Mouse (Mus musculus) CH12.LX (cell line): ENCODE data around the gene Dglucy. TPM values are rescaled to one million over a fixed set of nuclear protein-coding genes. Genes with fewer than 3 reads are reported as not detected.
A peak's percentile ranks its signal among the peaks of the same experiment; 100 is the strongest.

Source experiments
- DNase-seq: peaks from one replicate; pipeline ENCODE4 v3.0.0-alpha.2; 2013; ENCODE audit errors: extremely low read depth
- H3K27ac ChIP-seq: 2 replicates; pipeline ENCODE4 v1.5.1; 2012; ENCODE audit warnings: low read depth, mild to moderate bottlenecking, control low read depth, moderate library complexity; ENCODE audit not compliant: insufficient read depth
- H3K27me3 ChIP-seq: replicated peaks from 2 replicates; pipeline ENCODE3; 2012; ENCODE audit warnings: inconsistent platforms
- H3K36me3 ChIP-seq, 2 experiments: replicated peaks in 1 of 2; 2 replicates each; pipeline versions ENCODE3 to v1.6.1; 2012; ENCODE audit warnings: inconsistent platforms in 1 of 2, low read length in 1 of 2, mild to moderate bottlenecking in 1 of 2, mixed read lengths in 1 of 2, moderate library complexity in 1 of 2; ENCODE audit not compliant: control insufficient read depth in 1 of 2, insufficient read depth in 1 of 2
- H3K4me1 ChIP-seq, 2 experiments: 2 replicates each; pipeline ENCODE4 v1.6.1; 2012; ENCODE audit warnings: inconsistent platforms in 1 of 2, moderate library complexity in 1 of 2; ENCODE audit not compliant: insufficient read depth in 2 of 2, control insufficient read depth in 1 of 2
- H3K4me2 ChIP-seq: 2 replicates; pipeline ENCODE4 v1.6.1; 2012; ENCODE audit warnings: low read depth, mild to moderate bottlenecking, control low read depth; ENCODE audit not compliant: poor library complexity, insufficient read depth, severe bottlenecking
- H3K4me3 ChIP-seq, 3 experiments: fragments of 150-350 bp in 1 of 3; sonication (generic) in 1 of 3; replicated peaks in 1 of 3; 2 replicates each; pipeline versions ENCODE3 to v1.5.1; 2011 to 2012; ENCODE audit warnings: low read depth in 2 of 3, low read length in 2 of 3, mild to moderate bottlenecking in 2 of 3, moderate library complexity in 2 of 3, control low read depth in 1 of 3, improper control_type of control experiment in 1 of 3, inconsistent platforms in 1 of 3, mixed read lengths in 1 of 3; ENCODE audit not compliant: poor library complexity in 1 of 3
- H3K79me2 ChIP-seq: replicated peaks from 2 replicates; pipeline ENCODE4 v1.6.1; 2012; ENCODE audit warnings: mild to moderate bottlenecking, moderate library complexity; ENCODE audit not compliant: control insufficient read depth, poor library complexity, insufficient read depth, severe bottlenecking; ENCODE audit errors: extremely low read depth
- H3K9ac ChIP-seq: 2 replicates; pipeline ENCODE4 v1.6.1; 2012; ENCODE audit warnings: low read depth, mild to moderate bottlenecking, control low read depth, moderate library complexity; ENCODE audit not compliant: insufficient read depth
- H3K9me3 ChIP-seq: replicated peaks from 2 replicates; pipeline ENCODE3; 2012; ENCODE audit warnings: low read length, inconsistent platforms, mixed read lengths
- BHLHE40 ChIP-seq: IDR thresholded peaks from 2 replicates; pipeline ENCODE4 v1.6.1; 2011; ENCODE audit warnings: mild to moderate bottlenecking, low read depth, low read length, improper control_type of control experiment
- CTCF ChIP-seq, 2 experiments: IDR thresholded peaks in 1 of 2; conservative IDR thresholded peaks in 1 of 2; 2 replicates each; pipeline ENCODE4 v1.5.1; 2011 to 2012; ENCODE audit warnings: low read depth in 2 of 2, low read length in 2 of 2, improper control_type of control experiment in 1 of 2, inconsistent platforms in 1 of 2, mild to moderate bottlenecking in 1 of 2, moderate library complexity in 1 of 2
- E2F4 ChIP-seq: IDR thresholded peaks from 2 replicates; pipeline ENCODE4 v1.6.1; 2011; ENCODE audit warnings: low read depth, low read length, improper control_type of control experiment; ENCODE audit not compliant: insufficient replicate concordance
- EP300 ChIP-seq: IDR thresholded peaks from 2 replicates; pipeline ENCODE4 v1.6.1; 2011; ENCODE audit warnings: low read length, improper control_type of control experiment
- ETS1 ChIP-seq: conservative IDR thresholded peaks from 2 replicates; pipeline ENCODE4 v1.6.1; 2012; ENCODE audit warnings: low read depth, mild to moderate bottlenecking, inconsistent platforms, low read length, improper control_type of control experiment, moderate library complexity
- GABPA ChIP-seq: IDR thresholded peaks from 2 replicates; pipeline ENCODE4 v1.6.1; 2012; ENCODE audit warnings: low read depth, low read length, improper control_type of control experiment, inconsistent platforms; ENCODE audit not compliant: insufficient replicate concordance
- HCFC1 ChIP-seq: IDR thresholded peaks from 2 replicates; pipeline ENCODE4 v1.6.1; 2012; ENCODE audit warnings: low read depth, mild to moderate bottlenecking, inconsistent platforms, low read length, improper control_type of control experiment
- IRF4 ChIP-seq: IDR thresholded peaks from 2 replicates; pipeline ENCODE4 v1.6.1; 2014; ENCODE audit warnings: low read depth, mild to moderate bottlenecking, inconsistent platforms, low read length, improper control_type of control experiment
- KAT2A ChIP-seq: IDR thresholded peaks from 2 replicates; pipeline ENCODE4 v1.6.1; 2012; ENCODE audit warnings: low read length, improper control_type of control experiment, inconsistent platforms; ENCODE audit not compliant: insufficient replicate concordance
- MAFK ChIP-seq: IDR thresholded peaks from 2 replicates; pipeline ENCODE4 v1.6.1; 2011; ENCODE audit warnings: low read length, improper control_type of control experiment; ENCODE audit not compliant: insufficient replicate concordance
- MAX ChIP-seq: IDR thresholded peaks from 2 replicates; pipeline ENCODE4 v1.6.1; 2011; ENCODE audit warnings: low read length, improper control_type of control experiment
- MAZ ChIP-seq: IDR thresholded peaks from 2 replicates; pipeline ENCODE4 v1.6.1; 2012; ENCODE audit warnings: low read depth, mild to moderate bottlenecking, inconsistent platforms, low read length, improper control_type of control experiment, moderate library complexity
- MEF2A ChIP-seq: IDR thresholded peaks from 2 replicates; pipeline ENCODE4 v1.6.1; 2014; ENCODE audit warnings: low read depth, mild to moderate bottlenecking, inconsistent platforms, low read length, improper control_type of control experiment, borderline replicate concordance
- MXI1 ChIP-seq: IDR thresholded peaks from 2 replicates; pipeline ENCODE4 v1.6.1; 2011; ENCODE audit warnings: mild to moderate bottlenecking, low read depth, low read length, improper control_type of control experiment
- MYC ChIP-seq: IDR thresholded peaks from 2 replicates; pipeline ENCODE4 v1.6.1; 2011; ENCODE audit warnings: low read depth, mild to moderate bottlenecking, improper control_type of control experiment, low read length
- NELFE ChIP-seq: IDR thresholded peaks from 2 replicates; pipeline ENCODE4 v1.6.1; 2011; ENCODE audit warnings: low read depth, low read length, improper control_type of control experiment
- PAX5 ChIP-seq: IDR thresholded peaks from 2 replicates; pipeline ENCODE4 v1.6.1; 2012; ENCODE audit warnings: low read length, inconsistent platforms, mixed read lengths
- POLR2A ChIP-seq: IDR thresholded peaks from 2 replicates; pipeline ENCODE4 v1.6.1; 2011; ENCODE audit warnings: low read depth, mild to moderate bottlenecking, improper control_type of control experiment, low read length
- RAD21 ChIP-seq: IDR thresholded peaks from 2 replicates; pipeline ENCODE4 v1.6.1; 2011; ENCODE audit warnings: low read depth, mild to moderate bottlenecking, low read length, improper control_type of control experiment, moderate library complexity
- SMC3 ChIP-seq: IDR thresholded peaks from 2 replicates; pipeline ENCODE4 v1.6.1; 2011; ENCODE audit warnings: low read depth, low read length, improper control_type of control experiment
- TBP ChIP-seq: conservative IDR thresholded peaks from 2 replicates; pipeline ENCODE4 v1.6.1; 2011; ENCODE audit warnings: low read depth, low read length, improper control_type of control experiment
- USF2 ChIP-seq: conservative IDR thresholded peaks from 2 replicates; pipeline ENCODE4 v1.6.1; 2011; ENCODE audit warnings: low read depth, low read length, improper control_type of control experiment
- ZC3H11A ChIP-seq: IDR thresholded peaks from 2 replicates; pipeline ENCODE4 v1.6.1; 2012; ENCODE audit warnings: low read depth, mild to moderate bottlenecking, inconsistent platforms, low read length, improper control_type of control experiment
- ZKSCAN1 ChIP-seq: IDR thresholded peaks from 2 replicates; pipeline ENCODE4 v1.6.1; 2012; ENCODE audit warnings: low read depth, inconsistent platforms, low read length, improper control_type of control experiment, borderline replicate concordance
- ZNF384 ChIP-seq: IDR thresholded peaks from 2 replicates; pipeline ENCODE4 v1.6.1; 2012; ENCODE audit warnings: low read depth, low read length, improper control_type of control experiment, inconsistent platforms
- dilution Hi-C: fragments of 300-500 bp; cut with MboI; formaldehyde crosslinking; loops from 2 replicates; pipeline ENCODE4 v1.14.3; 2020; ENCODE audit warnings: low sequenced_read_pairs; ENCODE audit not compliant: extremely low pct_unique_long_range_greater_than_20kb, extremely low pct_ligation_motif_present
- in situ Hi-C: fragments of 300-500 bp; cut with MboI; formaldehyde crosslinking; loops from 3 replicates; pipeline ENCODE4 v1.14.3; 2019; ENCODE audit warnings: low sequenced_read_pairs, low pct_ligation_motif_present, low pct_unique_long_range_greater_than_20kb, mixed read lengths
- polyA plus RNA-seq: library from polyadenylated mRNA; unstranded; fragments of >175 nt; gene quantifications from 2 replicates; pipeline ENCODE4 v1.2.1, GENCODE M21; 2012; ENCODE audit warnings: low read depth; ENCODE audit not compliant: insufficient read length
- total RNA-seq, 2 experiments: library from RNA; depleted of rRNA; stranded (reverse); fragments of 300-350 nt in 1 of 2; fragments of >200 nt in 1 of 2; gene quantifications; 2 replicates each; pipeline ENCODE4 v1.2.3; 2012 to 2014

The Dglucy gene
- total and polyA plus RNA-seq, 3 experiments = 5.5 to 20.6 (median 10.1) TPM

DNA sequence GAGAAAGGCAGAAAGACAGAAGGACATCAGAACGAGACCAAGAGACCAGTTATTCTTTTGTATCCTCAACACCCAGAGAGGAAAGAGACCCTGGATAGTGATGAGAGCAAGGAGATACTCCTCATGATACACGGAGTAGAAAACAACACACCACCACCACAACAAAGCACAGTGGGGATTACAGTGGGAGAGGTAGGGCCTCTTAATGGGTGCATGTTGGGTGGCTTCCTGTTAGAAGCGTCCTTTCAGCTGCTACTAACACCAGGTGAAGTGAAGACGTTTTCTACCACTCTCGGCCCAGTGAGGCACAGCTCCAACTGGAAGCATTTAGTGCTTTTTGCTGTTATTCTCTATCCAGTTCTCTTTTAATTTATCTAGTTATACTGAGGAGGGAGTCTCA, 128.0 kb downstream of the Dglucy start:
- Histone ChIP-seq H3K9me3 (no peaks in the 10 kb centered on the region), H3K4me2 (no peak overlapping the region), H3K27me3 (no peaks in the 10 kb centered on the region), H3K36me3 (peaks cover 7 to 17% of the 10 kb centered on the region in 2 experiments), H3K4me3 (no peak overlapping the region), H3K9ac (no peak overlapping the region), H3K27ac (no peak overlapping the region), H3K79me2 (no peaks in the 10 kb centered on the region), H3K4me1 (peaks cover 20 to 71% of the 10 kb centered on the region in 2 experiments)
- DNase-seq = no peak
- TF ChIP-seq KAT2A (no peak), HCFC1 (no peak), MAX (no peak), ZNF384 (no peak), NELFE (no peak), GABPA (no peak), TBP (no peak), MXI1 (no peak), MAZ (no peak), CTCF (conservative IDR thresholded peaks at IDR 0.05 in 1 of 2, IDR thresholded peaks at IDR 0.05 in 1 of 2; ENCODE audit: low read depth in 2 of 2, low read length in 2 of 2) (no peak), MAFK (no peak), E2F4 (no peak), MEF2A (no peak), EP300 (no peak), RAD21 (no peak), ZKSCAN1 (no peak), ETS1 (no peak), BHLHE40 (no peak), USF2 (no peak)
- dilution Hi-C loops = no loop called here
- in situ Hi-C loops = no loop called here

GRCm38 (mm10) chr12:100907598-100908297, 128.9 kb downstream of the Dglucy start, which contains the start of gene Gpr68:
TSS of gene Gpr68 (minus strand) at chr12:100908198.
- H3K4me1 ChIP-seq = peaks cover 20 to 80% of the 10 kb centered on the region in 2 experiments
- TF ChIP-seq ZC3H11A = no peak
- TF ChIP-seq PAX5 = no peak
- no peak for TF ChIP-seq SMC3
- no peak for TF ChIP-seq MYC
- no peak for TF ChIP-seq EP300
- no peak for TF ChIP-seq HCFC1
- TF ChIP-seq KAT2A = no peak
- TF ChIP-seq POLR2A = no peak
- TF ChIP-seq IRF4 = no peak
- no peak for TF ChIP-seq E2F4
- no peak within 1 kb of the TSS; the same call in 1 of the 2 replicates for H3K9ac ChIP-seq
- peaks cover 12 to 26% of the 10 kb centered on the region in 2 experiments for H3K36me3 ChIP-seq
- no peaks in the 10 kb centered on the region for H3K79me2 ChIP-seq
- peak within 1 kb of the TSS in 1 of 3 experiments; percentile 34 for H3K4me3 ChIP-seq
- DNase-seq = no peak
- H3K4me2 ChIP-seq = 0 out of 2 replicates have a peak within 1 kb of the TSS, but pooled peaks have one; percentile 24
- H3K27ac ChIP-seq = no peak within 1 kb of the TSS
- H3K27me3 ChIP-seq = no peaks in the 10 kb centered on the region
- in situ Hi-C loops = no loop called here
- dilution Hi-C loops = no loop called here
- no peaks in the 10 kb centered on the region for H3K9me3 ChIP-seq
